Mouse (Mus musculus) embryonic facial prominence, embryonic 10.5 days (tissue): Measurements from ENCODE around the gene Tbx19. TPM values are rescaled to one million over a fixed set of nuclear protein-coding genes. Genes with fewer than 3 reads are reported as not detected.

Source experiments
- DNase-seq: peaks from one replicate; pipeline ENCODE4 v3.0.0-alpha.2; 2017; ENCODE audit warnings: low spot score
- H3K27ac ChIP-seq: fragments of 300-500 bp; sonication (generic); replicated peaks from 2 replicates; pipeline ENCODE4 v1.5.1; 2016; ENCODE audit warnings: mild to moderate bottlenecking
- H3K27me3 ChIP-seq: fragments of 300-500 bp; sonication (generic); replicated peaks from 2 replicates; pipeline ENCODE4 v1.6.1; 2016; ENCODE audit warnings: low read depth, mild to moderate bottlenecking; ENCODE audit not compliant: poor library complexity, severe bottlenecking
- H3K36me3 ChIP-seq: fragments of 300-500 bp; sonication (generic); replicated peaks from 2 replicates; pipeline ENCODE4 v1.6.1; 2016; ENCODE audit warnings: mild to moderate bottlenecking, moderate library complexity
- H3K4me1 ChIP-seq: fragments of 300-500 bp; sonication (generic); 2 replicates; pipeline ENCODE4 v1.6.1; 2016
- H3K4me3 ChIP-seq: fragments of 300-500 bp; sonication (generic); 2 replicates; pipeline ENCODE4 v1.5.1; 2016; ENCODE audit warnings: mild to moderate bottlenecking, moderate library complexity
- H3K9me3 ChIP-seq: fragments of 300-500 bp; sonication (generic); 2 replicates; pipeline ENCODE4 v1.6.1; 2016; ENCODE audit warnings: mild to moderate bottlenecking
- WGBS: fragments of 180-500 bp; shearing (Covaris S2); methylation state at CpG from one replicate; pipeline ENCODE4 v1.1.7; 2016; 5-methylcytosine and 5-hydroxymethylcytosine counted together
- polyA plus RNA-seq: library from polyadenylated mRNA; unstranded; fragments of >200 nt; fragmentation: Nextera tagmentation; extraction: Ambion mirVana; gene quantifications from 2 replicates; pipeline ENCODE4 v1.2.1, GENCODE M21; 2016

Tbx19 gene
- polyA plus RNA-seq, 1 experiment from 2014 or later = not detected

DNA sequence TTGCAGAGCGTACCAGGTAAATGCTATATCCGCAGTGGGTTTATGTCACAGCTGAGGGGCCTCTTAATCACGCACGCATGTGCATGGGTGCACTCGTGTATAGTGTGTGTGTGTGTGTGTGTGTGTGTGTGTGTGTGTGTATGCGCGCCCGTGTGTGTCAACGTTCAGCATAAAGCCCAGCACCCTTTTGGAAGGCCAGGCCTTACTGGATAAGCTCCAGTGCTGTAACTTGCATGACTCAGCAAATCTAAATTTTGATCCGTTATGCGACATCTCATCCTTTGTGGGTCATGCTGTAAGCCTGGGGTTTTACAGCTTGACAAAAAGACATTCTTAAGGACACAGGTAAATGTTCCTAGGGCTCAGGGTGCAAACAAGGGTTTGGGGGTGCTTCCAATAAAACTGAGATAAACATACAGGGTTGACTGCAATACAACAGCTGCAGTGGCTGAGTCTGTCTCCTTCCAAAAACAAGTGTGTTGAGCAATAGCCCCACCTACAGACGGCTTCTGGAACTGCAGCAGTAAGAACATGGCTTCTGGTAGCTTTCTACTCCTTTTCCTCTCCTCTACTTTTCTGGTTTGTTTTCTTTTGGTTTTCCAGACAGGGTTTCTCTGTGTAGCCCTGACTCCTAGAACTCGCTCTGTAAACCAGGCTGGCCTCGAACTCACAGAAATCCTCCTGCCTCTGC, 28.2 kb downstream of the Tbx19 start:
- Histone ChIP-seq H3K9me3 (no peaks in the 10 kb centered on the region), H3K36me3 (no peaks in the 10 kb centered on the region), H3K27me3 (no peaks in the 10 kb centered on the region), H3K27ac (no peak overlapping the region), H3K4me3 (no peak overlapping the region), H3K4me1 (no peaks in the 10 kb centered on the region)
- peak; percentile 71 for DNase-seq
- 79% methylated on average over 14 of the region's 14 CpGs for WGBS

GRCm38 (mm10) chr1:165129573-165129972, 31.0 kb downstream of the Tbx19 start:
- Histone ChIP-seq H3K4me1 (no peaks in the 10 kb centered on the region), H3K9me3 (no peaks in the 10 kb centered on the region), H3K4me3 (no peak overlapping the region), H3K27me3 (no peaks in the 10 kb centered on the region), H3K27ac (no peak overlapping the region), H3K36me3 (no peaks in the 10 kb centered on the region)
- WGBS = 77% methylated on average over 5 of the region's 5 CpGs
- no peak for DNase-seq

DNA sequence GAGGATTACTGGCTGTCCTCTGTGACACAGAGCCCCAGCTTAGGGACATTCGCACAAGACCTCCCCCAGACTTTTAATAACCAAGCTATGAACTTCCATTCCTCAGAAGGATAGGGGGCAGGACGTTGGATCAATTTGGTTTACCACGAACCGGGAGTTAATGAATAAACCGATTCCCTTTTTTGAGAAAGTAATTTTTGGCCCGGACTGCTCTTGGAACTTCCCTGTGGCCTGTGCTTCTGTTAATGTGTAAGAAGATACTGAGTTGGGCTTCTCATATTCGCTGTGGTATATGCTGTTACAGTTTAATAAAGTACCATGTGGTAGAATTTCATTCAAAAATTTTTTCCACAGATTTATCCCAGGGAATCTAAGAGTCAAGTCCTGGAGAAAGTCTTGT, 39.5 kb downstream of the Tbx19 start:
- H3K4me1 ChIP-seq = peaks cover 13% of the 10 kb centered on the region
- WGBS = 89% methylated on average over 7 of the region's 7 CpGs
- H3K4me3 ChIP-seq = no peak overlapping the region
- H3K27me3 ChIP-seq = peaks cover 23% of the 10 kb centered on the region
- DNase-seq = no peak
- no peak overlapping the region for H3K27ac ChIP-seq
- H3K36me3 ChIP-seq = no peaks in the 10 kb centered on the region
- H3K9me3 ChIP-seq = no peaks in the 10 kb centered on the region; the same call in 1 of the 2 replicates

- H3K27ac ChIP-seq = no peak overlapping the region
- 21% methylated on average over 21 of the region's 21 CpGs for WGBS
- peaks cover 23% of the 10 kb centered on the region for H3K27me3 ChIP-seq
- H3K36me3 ChIP-seq = no peaks in the 10 kb centered on the region
- peaks cover 14% of the 10 kb centered on the region for H3K4me1 ChIP-seq
- H3K9me3 ChIP-seq = no peaks in the 10 kb centered on the region; the same call in 1 of the 2 replicates
- peak; percentile 89 for DNase-seq
- no peak overlapping the region for H3K4me3 ChIP-seq
Observed at GRCm38 (mm10) chr1:165120349-165120898, 40.1 kb downstream of the Tbx19 start.

- Histone ChIP-seq H3K27ac (no peak overlapping the region), H3K27me3 (peaks cover 23% of the 10 kb centered on the region), H3K36me3 (no peaks in the 10 kb centered on the region), H3K4me1 (peaks cover 17% of the 10 kb centered on the region), H3K4me3 (peak overlapping the region; percentile 29; the same call in 1 of the 2 replicates), H3K9me3 (no peaks in the 10 kb centered on the region; the same call in 1 of the 2 replicates)
- peak; percentile 18 for DNase-seq
- WGBS = 19% methylated on average over 9 of the region's 9 CpGs
Observed at GRCm38 (mm10) chr1:165119760-165120159, 40.8 kb downstream of the Tbx19 start.

DNA sequence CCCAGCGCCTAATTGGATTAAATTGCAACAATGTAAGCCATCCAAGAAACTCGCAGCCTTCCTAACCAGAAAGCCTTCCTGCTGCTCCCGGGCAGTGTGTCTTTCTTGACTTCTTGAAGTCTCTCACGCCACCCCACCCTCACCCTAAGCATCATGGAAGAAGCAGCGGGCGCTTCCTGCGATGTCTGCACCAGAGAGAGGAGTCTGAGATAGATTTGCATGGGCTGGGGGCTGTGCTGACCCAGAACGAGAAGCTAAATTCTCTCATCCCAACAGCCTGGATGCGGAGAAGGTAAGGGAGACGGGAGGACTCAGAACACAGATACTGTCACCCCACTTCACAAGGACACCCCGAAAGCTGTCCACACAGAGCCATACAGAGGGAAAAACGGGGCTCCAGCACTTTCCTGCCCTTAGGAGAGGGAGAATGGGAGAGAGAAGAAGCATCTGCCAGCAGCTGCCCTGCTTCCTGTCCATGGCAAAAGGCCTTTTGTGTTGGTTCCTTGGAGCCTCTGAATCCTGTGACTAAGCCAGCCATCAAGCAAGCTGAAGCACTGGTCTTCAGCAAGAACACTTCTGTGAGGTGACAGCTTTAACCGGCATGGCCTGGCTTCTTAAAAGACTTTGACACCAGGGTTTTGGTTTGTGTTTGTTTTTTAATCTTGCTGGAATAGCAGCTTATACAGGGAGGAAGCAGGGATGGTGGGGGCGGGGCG, 41.4 kb downstream of the Tbx19 start:
- H3K4me3 ChIP-seq = no peak overlapping the region
- WGBS = 51% methylated on average over 15 of the region's 15 CpGs
- no peak overlapping the region for H3K27ac ChIP-seq
- no peaks in the 10 kb centered on the region for H3K9me3 ChIP-seq
- DNase-seq = no peak
- H3K4me1 ChIP-seq = peaks cover 17% of the 10 kb centered on the region
- peaks cover 23% of the 10 kb centered on the region for H3K27me3 ChIP-seq
- H3K36me3 ChIP-seq = no peaks in the 10 kb centered on the region

DNA sequence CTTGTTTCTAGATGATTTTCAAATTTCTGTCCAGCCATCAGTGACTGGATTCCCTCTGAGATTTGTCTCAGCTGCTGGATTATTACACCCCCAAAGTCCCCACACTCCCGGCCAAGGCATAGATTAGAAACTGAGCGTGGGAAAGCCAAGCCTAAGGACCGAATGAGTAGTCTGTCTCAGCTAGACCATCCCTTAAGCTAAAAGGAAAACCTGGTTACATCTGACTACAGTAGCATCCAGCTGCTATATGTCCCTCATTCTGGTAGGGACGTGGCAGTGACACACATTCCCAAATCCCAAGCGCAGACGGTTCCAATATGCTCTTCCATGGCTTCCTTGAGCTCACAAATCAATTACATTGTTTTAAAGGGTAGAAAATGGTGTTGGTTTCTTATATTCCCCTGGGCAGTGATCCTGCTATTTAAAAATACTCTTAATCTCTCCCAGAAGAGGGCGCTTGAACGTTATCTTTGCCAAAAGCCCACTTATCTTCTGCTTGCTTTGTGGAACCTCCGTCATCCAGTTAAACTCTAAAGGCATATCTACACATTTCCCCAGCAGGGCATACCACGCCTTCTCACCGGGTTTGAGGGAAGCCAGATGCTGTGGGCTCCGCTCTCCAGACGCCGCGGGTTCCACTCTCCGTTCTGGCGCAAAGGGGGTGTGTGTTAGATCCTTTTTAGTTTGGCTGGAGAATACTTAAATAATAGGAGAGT, 46.0 kb downstream of the Tbx19 start:
- H3K27me3 ChIP-seq = peaks cover 6% of the 10 kb centered on the region; the same call in 1 of the 2 replicates
- peaks cover 18% of the 10 kb centered on the region for H3K4me1 ChIP-seq
- peak; percentile 22 for DNase-seq
- no peaks in the 10 kb centered on the region for H3K36me3 ChIP-seq
- 46% methylated on average over 17 of the region's 17 CpGs for WGBS
- H3K4me3 ChIP-seq = peak overlapping the region; percentile 21; the same call in 1 of the 2 replicates
- no peak overlapping the region for H3K27ac ChIP-seq
- H3K9me3 ChIP-seq = no peaks in the 10 kb centered on the region

DNA sequence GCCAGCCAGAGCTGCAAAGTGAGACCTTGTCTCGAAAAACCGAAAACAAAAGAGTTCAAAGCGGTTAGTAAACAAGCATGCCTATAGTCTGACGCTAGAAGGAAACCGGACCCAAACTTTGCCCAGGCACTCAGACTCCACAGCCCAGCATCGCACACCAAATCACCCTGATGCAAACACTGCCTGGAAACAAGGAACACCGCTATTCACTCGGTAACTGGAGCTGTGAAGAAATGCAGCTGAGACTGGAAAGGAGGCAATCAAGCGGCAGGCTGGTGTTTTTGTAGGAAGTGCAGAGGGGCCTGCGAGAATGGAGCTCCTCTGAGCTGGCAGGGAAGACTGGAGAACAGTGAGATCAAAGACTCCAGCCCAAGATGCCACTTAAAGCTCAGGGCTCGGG, 46.9 kb downstream of the Tbx19 start:
- Histone ChIP-seq H3K27ac (no peak overlapping the region; the same call in 1 of the 2 replicates), H3K4me3 (no peak overlapping the region), H3K9me3 (no peaks in the 10 kb centered on the region), H3K36me3 (no peaks in the 10 kb centered on the region), H3K27me3 (no peaks in the 10 kb centered on the region), H3K4me1 (peaks cover 11% of the 10 kb centered on the region)
- peak; percentile 15 for DNase-seq
- WGBS = 47% methylated on average over 11 of the region's 11 CpGs

DNA sequence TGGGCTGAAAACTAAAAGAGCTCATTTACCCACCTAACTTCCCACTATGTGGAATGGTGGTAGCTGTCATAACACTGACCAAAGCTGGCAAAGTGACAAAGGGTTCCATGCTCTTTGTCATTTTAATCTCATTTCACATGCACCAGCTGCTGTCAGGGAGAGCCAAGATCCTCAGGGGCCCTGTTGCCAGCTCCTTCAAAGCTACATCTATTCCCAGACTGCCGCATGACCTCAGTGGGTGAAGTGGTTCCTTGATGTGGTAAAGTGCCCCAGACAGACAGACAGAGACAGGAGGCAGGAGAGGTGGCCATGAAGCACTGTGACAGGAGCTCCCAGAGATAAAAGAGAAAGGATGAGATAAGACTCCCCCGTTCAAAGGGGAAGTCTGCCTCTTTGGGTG, 49.9 kb downstream of the Tbx19 start:
- Histone ChIP-seq H3K27me3 (no peaks in the 10 kb centered on the region), H3K36me3 (no peaks in the 10 kb centered on the region), H3K27ac (no peak overlapping the region), H3K4me3 (no peak overlapping the region), H3K4me1 (peaks cover 11% of the 10 kb centered on the region), H3K9me3 (no peaks in the 10 kb centered on the region)
- 85% methylated on average over 2 of the region's 2 CpGs for WGBS
- no peak for DNase-seq

DNA sequence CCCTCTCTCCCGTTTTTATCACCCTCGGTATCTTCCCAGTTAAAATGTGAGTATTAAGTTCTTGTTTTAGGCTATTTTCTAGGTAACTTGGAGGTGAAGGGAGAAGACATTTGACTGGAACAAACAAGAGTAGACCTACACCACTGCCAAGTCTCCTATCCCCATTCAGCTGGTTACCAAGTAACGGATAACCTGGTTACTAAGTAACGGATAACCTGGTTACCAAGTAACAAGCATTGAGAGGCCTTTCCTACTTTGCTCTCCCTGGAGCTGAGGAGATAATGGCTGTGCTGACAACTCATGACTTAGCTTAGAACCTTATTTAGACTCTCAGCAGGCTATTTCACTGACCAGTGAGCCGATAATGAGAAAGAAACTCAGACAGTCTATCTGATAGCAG, 51.4 kb downstream of the Tbx19 start:
- Histone ChIP-seq H3K4me3 (no peak overlapping the region), H3K27ac (no peak overlapping the region), H3K9me3 (no peaks in the 10 kb centered on the region), H3K36me3 (no peaks in the 10 kb centered on the region), H3K4me1 (peaks cover 6% of the 10 kb centered on the region), H3K27me3 (no peaks in the 10 kb centered on the region)
- 77% methylated on average over 5 of the region's 5 CpGs for WGBS
- DNase-seq = no peak

GRCm38 (mm10) chr1:165108477-165108876, 52.1 kb downstream of the Tbx19 start:
- 58% methylated on average over 5 of the region's 5 CpGs for WGBS
- no peaks in the 10 kb centered on the region for H3K9me3 ChIP-seq
- H3K27ac ChIP-seq = no peak overlapping the region
- H3K36me3 ChIP-seq = no peaks in the 10 kb centered on the region
- no peak for DNase-seq
- H3K4me3 ChIP-seq = no peak overlapping the region
- H3K4me1 ChIP-seq = no peaks in the 10 kb centered on the region; the same call in 1 of the 2 replicates
- no peaks in the 10 kb centered on the region for H3K27me3 ChIP-seq

DNA sequence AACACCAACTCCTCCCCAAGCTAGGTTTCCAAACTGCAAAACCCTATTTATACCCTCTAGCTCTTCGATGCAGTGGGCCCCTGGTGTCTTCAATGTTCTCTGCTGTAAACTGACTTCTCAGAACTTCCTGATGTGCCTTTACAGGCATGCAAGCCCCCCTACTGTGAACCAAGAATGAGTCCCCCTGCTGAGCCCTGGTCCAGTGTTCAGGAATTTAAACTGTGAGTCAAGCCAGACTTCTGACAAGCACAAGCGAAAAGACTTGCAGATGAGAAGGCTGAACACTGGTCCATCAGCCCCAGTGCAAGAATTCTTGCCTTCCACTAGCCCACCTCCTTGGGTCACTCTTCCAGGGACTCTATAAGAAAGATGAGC, 54.6 kb downstream of the Tbx19 start:
- Histone ChIP-seq H3K27me3 (no peaks in the 10 kb centered on the region), H3K4me1 (no peaks in the 10 kb centered on the region; the same call in 1 of the 2 replicates), H3K9me3 (no peaks in the 10 kb centered on the region), H3K27ac (no peak overlapping the region), H3K4me3 (no peak overlapping the region), H3K36me3 (no peaks in the 10 kb centered on the region)
- no peak for DNase-seq
- whole genome bisulfite sequencing = 68% methylated on average over 2 of the region's 2 CpGs
